Mouse (Mus musculus) ES-E14 (cell line): ENCODE data around the gene Spty2d1.

Source experiments
- CHD2 ChIP-seq: IDR thresholded peaks from 2 replicates; pipeline ENCODE4 v1.6.1; 2014; ENCODE audit warnings: mild to moderate bottlenecking, low read depth, low read length, inconsistent platforms
- HCFC1 ChIP-seq: IDR thresholded peaks from 2 replicates; pipeline ENCODE4 v1.6.1; 2012; ENCODE audit warnings: low read length, inconsistent platforms, borderline replicate concordance; ENCODE audit not compliant: insufficient read depth
- MAFK ChIP-seq: IDR thresholded peaks from 2 replicates; pipeline ENCODE4 v1.6.1; 2014; ENCODE audit warnings: mild to moderate bottlenecking, low read depth, low read length, inconsistent platforms; ENCODE audit not compliant: insufficient read depth
- ZC3H11A ChIP-seq: IDR thresholded peaks from 2 replicates; pipeline ENCODE4 v1.6.1; 2012; ENCODE audit warnings: low read depth, mild to moderate bottlenecking, inconsistent platforms, low read length, borderline replicate concordance
- ZNF384 ChIP-seq: IDR thresholded peaks from 2 replicates; pipeline ENCODE4 v1.6.1; 2012; ENCODE audit warnings: low read depth, low read length, inconsistent platforms

- TF ChIP-seq ZC3H11A (no peak), CHD2 (no peak), ZNF384 (no peak), HCFC1 (no peak), MAFK (no peak)
These were observed 22.4 kb upstream of the Spty2d1 start for GRCm38 (mm10) chr7:47030517-47031193.
